Mouse (Mus musculus) CH12.LX (cell line): ENCODE measurements around the gene Gpr19. TPM values are rescaled to one million over a fixed set of nuclear protein-coding genes. Genes with fewer than 3 reads are reported as not detected.

Experiments
- DNase-seq: peaks from one replicate; pipeline ENCODE4 v3.0.0-alpha.2; 2013; ENCODE audit errors: extremely low read depth
- H3K27ac ChIP-seq: 2 replicates; pipeline ENCODE4 v1.5.1; 2012; ENCODE audit warnings: low read depth, mild to moderate bottlenecking, control low read depth, moderate library complexity; ENCODE audit not compliant: insufficient read depth
- H3K27me3 ChIP-seq: replicated peaks from 2 replicates; pipeline ENCODE3; 2012; ENCODE audit warnings: inconsistent platforms
- H3K36me3 ChIP-seq, 2 experiments: replicated peaks in 1 of 2; 2 replicates each; pipeline versions ENCODE3 to v1.6.1; 2012; ENCODE audit warnings: inconsistent platforms in 1 of 2, low read length in 1 of 2, mild to moderate bottlenecking in 1 of 2, mixed read lengths in 1 of 2, moderate library complexity in 1 of 2; ENCODE audit not compliant: control insufficient read depth in 1 of 2, insufficient read depth in 1 of 2
- H3K4me1 ChIP-seq, 2 experiments: 2 replicates each; pipeline ENCODE4 v1.6.1; 2012; ENCODE audit warnings: inconsistent platforms in 1 of 2, moderate library complexity in 1 of 2; ENCODE audit not compliant: insufficient read depth in 2 of 2, control insufficient read depth in 1 of 2
- H3K4me2 ChIP-seq: 2 replicates; pipeline ENCODE4 v1.6.1; 2012; ENCODE audit warnings: low read depth, mild to moderate bottlenecking, control low read depth; ENCODE audit not compliant: poor library complexity, insufficient read depth, severe bottlenecking
- H3K4me3 ChIP-seq, 3 experiments: fragments of 150-350 bp in 1 of 3; sonication (generic) in 1 of 3; replicated peaks in 1 of 3; 2 replicates each; pipeline versions ENCODE3 to v1.5.1; 2011 to 2012; ENCODE audit warnings: low read depth in 2 of 3, low read length in 2 of 3, mild to moderate bottlenecking in 2 of 3, moderate library complexity in 2 of 3, control low read depth in 1 of 3, improper control_type of control experiment in 1 of 3, inconsistent platforms in 1 of 3, mixed read lengths in 1 of 3; ENCODE audit not compliant: poor library complexity in 1 of 3
- H3K79me2 ChIP-seq: replicated peaks from 2 replicates; pipeline ENCODE4 v1.6.1; 2012; ENCODE audit warnings: mild to moderate bottlenecking, moderate library complexity; ENCODE audit not compliant: control insufficient read depth, poor library complexity, insufficient read depth, severe bottlenecking; ENCODE audit errors: extremely low read depth
- H3K9ac ChIP-seq: 2 replicates; pipeline ENCODE4 v1.6.1; 2012; ENCODE audit warnings: low read depth, mild to moderate bottlenecking, control low read depth, moderate library complexity; ENCODE audit not compliant: insufficient read depth
- H3K9me3 ChIP-seq: replicated peaks from 2 replicates; pipeline ENCODE3; 2012; ENCODE audit warnings: low read length, inconsistent platforms, mixed read lengths
- BHLHE40 ChIP-seq: IDR thresholded peaks from 2 replicates; pipeline ENCODE4 v1.6.1; 2011; ENCODE audit warnings: mild to moderate bottlenecking, low read depth, low read length, improper control_type of control experiment
- CHD1 ChIP-seq: IDR thresholded peaks from 2 replicates; pipeline ENCODE4 v1.6.1; 2012; ENCODE audit warnings: low read depth, low read length, improper control_type of control experiment, inconsistent platforms
- CHD2 ChIP-seq: IDR thresholded peaks from 2 replicates; pipeline ENCODE4 v1.6.1; 2011; ENCODE audit warnings: low read length, improper control_type of control experiment
- CTCF ChIP-seq, 2 experiments: IDR thresholded peaks in 1 of 2; conservative IDR thresholded peaks in 1 of 2; 2 replicates each; pipeline ENCODE4 v1.5.1; 2011 to 2012; ENCODE audit warnings: low read depth in 2 of 2, low read length in 2 of 2, improper control_type of control experiment in 1 of 2, inconsistent platforms in 1 of 2, mild to moderate bottlenecking in 1 of 2, moderate library complexity in 1 of 2
- E2F4 ChIP-seq: IDR thresholded peaks from 2 replicates; pipeline ENCODE4 v1.6.1; 2011; ENCODE audit warnings: low read depth, low read length, improper control_type of control experiment; ENCODE audit not compliant: insufficient replicate concordance
- ELF1 ChIP-seq: IDR thresholded peaks from 2 replicates; pipeline ENCODE4 v1.6.1; 2014; ENCODE audit warnings: low read depth, mild to moderate bottlenecking, inconsistent platforms, low read length, improper control_type of control experiment
- EP300 ChIP-seq: IDR thresholded peaks from 2 replicates; pipeline ENCODE4 v1.6.1; 2011; ENCODE audit warnings: low read length, improper control_type of control experiment
- ETS1 ChIP-seq: conservative IDR thresholded peaks from 2 replicates; pipeline ENCODE4 v1.6.1; 2012; ENCODE audit warnings: low read depth, mild to moderate bottlenecking, inconsistent platforms, low read length, improper control_type of control experiment, moderate library complexity
- GABPA ChIP-seq: IDR thresholded peaks from 2 replicates; pipeline ENCODE4 v1.6.1; 2012; ENCODE audit warnings: low read depth, low read length, improper control_type of control experiment, inconsistent platforms; ENCODE audit not compliant: insufficient replicate concordance
- HCFC1 ChIP-seq: IDR thresholded peaks from 2 replicates; pipeline ENCODE4 v1.6.1; 2012; ENCODE audit warnings: low read depth, mild to moderate bottlenecking, inconsistent platforms, low read length, improper control_type of control experiment
- IRF4 ChIP-seq: IDR thresholded peaks from 2 replicates; pipeline ENCODE4 v1.6.1; 2014; ENCODE audit warnings: low read depth, mild to moderate bottlenecking, inconsistent platforms, low read length, improper control_type of control experiment
- JUN ChIP-seq: IDR thresholded peaks from 2 replicates; pipeline ENCODE4 v1.6.1; 2011; ENCODE audit warnings: low read depth, mild to moderate bottlenecking, low read length, improper control_type of control experiment, moderate library complexity; ENCODE audit not compliant: insufficient read depth
- JUND ChIP-seq: conservative IDR thresholded peaks from 2 replicates; pipeline ENCODE4 v1.6.1; 2011; ENCODE audit warnings: low read depth, low read length, improper control_type of control experiment
- KAT2A ChIP-seq: IDR thresholded peaks from 2 replicates; pipeline ENCODE4 v1.6.1; 2012; ENCODE audit warnings: low read length, improper control_type of control experiment, inconsistent platforms; ENCODE audit not compliant: insufficient replicate concordance
- MAFK ChIP-seq: IDR thresholded peaks from 2 replicates; pipeline ENCODE4 v1.6.1; 2011; ENCODE audit warnings: low read length, improper control_type of control experiment; ENCODE audit not compliant: insufficient replicate concordance
- MAX ChIP-seq: IDR thresholded peaks from 2 replicates; pipeline ENCODE4 v1.6.1; 2011; ENCODE audit warnings: low read length, improper control_type of control experiment
- MAZ ChIP-seq: IDR thresholded peaks from 2 replicates; pipeline ENCODE4 v1.6.1; 2012; ENCODE audit warnings: low read depth, mild to moderate bottlenecking, inconsistent platforms, low read length, improper control_type of control experiment, moderate library complexity
- MEF2A ChIP-seq: IDR thresholded peaks from 2 replicates; pipeline ENCODE4 v1.6.1; 2014; ENCODE audit warnings: low read depth, mild to moderate bottlenecking, inconsistent platforms, low read length, improper control_type of control experiment, borderline replicate concordance
- MXI1 ChIP-seq: IDR thresholded peaks from 2 replicates; pipeline ENCODE4 v1.6.1; 2011; ENCODE audit warnings: mild to moderate bottlenecking, low read depth, low read length, improper control_type of control experiment
- MYC ChIP-seq: IDR thresholded peaks from 2 replicates; pipeline ENCODE4 v1.6.1; 2011; ENCODE audit warnings: low read depth, mild to moderate bottlenecking, improper control_type of control experiment, low read length
- NELFE ChIP-seq: IDR thresholded peaks from 2 replicates; pipeline ENCODE4 v1.6.1; 2011; ENCODE audit warnings: low read depth, low read length, improper control_type of control experiment
- NRF1 ChIP-seq: IDR thresholded peaks from 2 replicates; pipeline ENCODE4 v1.6.1; 2014; ENCODE audit warnings: low read depth, mild to moderate bottlenecking, inconsistent platforms, low read length, improper control_type of control experiment, moderate library complexity
- PAX5 ChIP-seq: IDR thresholded peaks from 2 replicates; pipeline ENCODE4 v1.6.1; 2012; ENCODE audit warnings: low read length, inconsistent platforms, mixed read lengths
- POLR2A ChIP-seq: IDR thresholded peaks from 2 replicates; pipeline ENCODE4 v1.6.1; 2011; ENCODE audit warnings: low read depth, mild to moderate bottlenecking, improper control_type of control experiment, low read length
- POLR2AphosphoS2 ChIP-seq: IDR thresholded peaks from 2 replicates; pipeline ENCODE4 v1.6.1; 2011; ENCODE audit warnings: low read depth, low read length, improper control_type of control experiment
- RAD21 ChIP-seq: IDR thresholded peaks from 2 replicates; pipeline ENCODE4 v1.6.1; 2011; ENCODE audit warnings: low read depth, mild to moderate bottlenecking, low read length, improper control_type of control experiment, moderate library complexity
- RCOR1 ChIP-seq: conservative IDR thresholded peaks from 2 replicates; pipeline ENCODE4 v1.6.1; 2012; ENCODE audit warnings: low read depth, mild to moderate bottlenecking, inconsistent platforms, low read length, improper control_type of control experiment
- SIN3A ChIP-seq: IDR thresholded peaks from 2 replicates; pipeline ENCODE4 v1.6.1; 2012; ENCODE audit warnings: low read length, improper control_type of control experiment, inconsistent platforms
- SMC3 ChIP-seq: IDR thresholded peaks from 2 replicates; pipeline ENCODE4 v1.6.1; 2011; ENCODE audit warnings: low read depth, low read length, improper control_type of control experiment
- TBP ChIP-seq: conservative IDR thresholded peaks from 2 replicates; pipeline ENCODE4 v1.6.1; 2011; ENCODE audit warnings: low read depth, low read length, improper control_type of control experiment
- TCF12 ChIP-seq: IDR thresholded peaks from 2 replicates; pipeline ENCODE4 v1.6.1; 2014; ENCODE audit warnings: low read depth, mild to moderate bottlenecking, inconsistent platforms, low read length, improper control_type of control experiment
- UBTF ChIP-seq: IDR thresholded peaks from 2 replicates; pipeline ENCODE4 v1.6.1; 2012; ENCODE audit warnings: low read depth, mild to moderate bottlenecking, inconsistent platforms, low read length, improper control_type of control experiment, moderate library complexity
- USF1 ChIP-seq: IDR thresholded peaks from 2 replicates; pipeline ENCODE4 v1.6.1; 2014; ENCODE audit warnings: low read depth, mild to moderate bottlenecking, inconsistent platforms, low read length, improper control_type of control experiment
- USF2 ChIP-seq: conservative IDR thresholded peaks from 2 replicates; pipeline ENCODE4 v1.6.1; 2011; ENCODE audit warnings: low read depth, low read length, improper control_type of control experiment
- ZC3H11A ChIP-seq: IDR thresholded peaks from 2 replicates; pipeline ENCODE4 v1.6.1; 2012; ENCODE audit warnings: low read depth, mild to moderate bottlenecking, inconsistent platforms, low read length, improper control_type of control experiment
- ZKSCAN1 ChIP-seq: IDR thresholded peaks from 2 replicates; pipeline ENCODE4 v1.6.1; 2012; ENCODE audit warnings: low read depth, inconsistent platforms, low read length, improper control_type of control experiment, borderline replicate concordance
- ZMIZ1 ChIP-seq: IDR thresholded peaks from 2 replicates; pipeline ENCODE4 v1.6.1; 2012; ENCODE audit warnings: low read depth, mild to moderate bottlenecking, inconsistent platforms, low read length, improper control_type of control experiment
- ZNF384 ChIP-seq: IDR thresholded peaks from 2 replicates; pipeline ENCODE4 v1.6.1; 2012; ENCODE audit warnings: low read depth, low read length, improper control_type of control experiment, inconsistent platforms
- dilution Hi-C: fragments of 300-500 bp; cut with MboI; formaldehyde crosslinking; loops from 2 replicates; pipeline ENCODE4 v1.14.3; 2020; ENCODE audit warnings: low sequenced_read_pairs; ENCODE audit not compliant: extremely low pct_unique_long_range_greater_than_20kb, extremely low pct_ligation_motif_present
- in situ Hi-C: fragments of 300-500 bp; cut with MboI; formaldehyde crosslinking; loops from 3 replicates; pipeline ENCODE4 v1.14.3; 2019; ENCODE audit warnings: low sequenced_read_pairs, low pct_ligation_motif_present, low pct_unique_long_range_greater_than_20kb, mixed read lengths
- polyA plus RNA-seq: library from polyadenylated mRNA; unstranded; fragments of >175 nt; gene quantifications from 2 replicates; pipeline ENCODE4 v1.2.1, GENCODE M21; 2012; ENCODE audit warnings: low read depth; ENCODE audit not compliant: insufficient read length
- total RNA-seq, 2 experiments: library from RNA; depleted of rRNA; stranded (reverse); fragments of 300-350 nt in 1 of 2; fragments of >200 nt in 1 of 2; gene quantifications; 2 replicates each; pipeline ENCODE4 v1.2.3; 2012 to 2014

Gene Gpr19
- total and polyA plus RNA-seq, 3 experiments, result 4.8 to 7.5 (median 5.2) TPM

- in situ Hi-C loops, result loop anchor here (5.0 kb wide), 1 partner anchor 163 kb away; no protein-coding TSS in a partner anchor
- TF ChIP-seq CTCF (conservative IDR thresholded peaks at IDR 0.05 in 1 of 2, IDR thresholded peaks at IDR 0.05 in 1 of 2; ENCODE audit: low read depth in 2 of 2, low read length in 2 of 2), result peak in 1 of 2 experiments; percentile 13; a peak in 1 of 4 replicates
- TF ChIP-seq MAFK, result no peak
- TF ChIP-seq MXI1, result peak; percentile 94
- TF ChIP-seq TBP, result 0 out of 2 replicates have a peak, but pooled peaks have one; percentile 44
- peak; percentile 7; the same call in 1 of the 2 replicates for TF ChIP-seq BHLHE40
- no peak for TF ChIP-seq SMC3
- no peak for TF ChIP-seq RAD21
- TF ChIP-seq POLR2AphosphoS2, result peak; percentile 64; the same call in 1 of the 2 replicates
- TF ChIP-seq SIN3A, result peak; percentile 99
- TF ChIP-seq NRF1, result peak; percentile 40; the same call in 1 of the 2 replicates
- no peak for TF ChIP-seq CHD1
- peak; percentile 88; the same call in 1 of the 2 replicates for TF ChIP-seq UBTF
- no peak for TF ChIP-seq E2F4
- no peak for TF ChIP-seq ZC3H11A
- 0 out of 2 replicates have a peak, but pooled peaks have one; percentile 7 for TF ChIP-seq NELFE
- TF ChIP-seq IRF4, result peak; percentile 67
- TF ChIP-seq ZMIZ1, result peak; percentile 76
- TF ChIP-seq ETS1, result no peak
- TF ChIP-seq MEF2A, result no peak
- TF ChIP-seq ZNF384, result no peak
- TF ChIP-seq USF1, result no peak
- TF ChIP-seq PAX5, result no peak
- peak; percentile 82 for TF ChIP-seq CHD2
- TF ChIP-seq RCOR1, result no peak
- TF ChIP-seq GABPA, result peak; percentile 90; the same call in 1 of the 2 replicates
- TF ChIP-seq JUN, result no peak
- TF ChIP-seq HCFC1, result peak; percentile 98
- TF ChIP-seq JUND, result no peak
- TF ChIP-seq ELF1, result peak; percentile 91
- TF ChIP-seq EP300, result no peak
- peak; percentile 62; the same call in 1 of the 2 replicates for TF ChIP-seq TCF12
- no peak for TF ChIP-seq ZKSCAN1
- TF ChIP-seq POLR2A, result peak; percentile 59
- no peak for TF ChIP-seq USF2
- no peak for TF ChIP-seq MYC
- TF ChIP-seq MAZ, result peak; percentile 96
- TF ChIP-seq MAX, result peak; percentile 82
- TF ChIP-seq KAT2A, result peak; percentile 99
- TF ChIP-seq, all 38 proteins: peak for 20
- no peaks in the 10 kb centered on the region for H3K9me3 ChIP-seq
- no peaks in the 10 kb centered on the region for H3K36me3 ChIP-seq
- peak; percentile 98 for DNase-seq
- peaks cover 14 to 30% of the 10 kb centered on the region in 2 experiments for H3K4me1 ChIP-seq
- H3K27ac ChIP-seq, result peak within 1 kb of the TSS; percentile 40
- peak within 1 kb of the TSS; percentile 97 for H3K9ac ChIP-seq
- no peaks in the 10 kb centered on the region for H3K79me2 ChIP-seq
- peaks cover 2% of the 10 kb centered on the region for H3K27me3 ChIP-seq
- peak within 1 kb of the TSS; percentile 72 to 81 (median 73) for H3K4me3 ChIP-seq
- peak within 1 kb of the TSS; percentile 92 for H3K4me2 ChIP-seq
- dilution Hi-C loops, result no loop called here
These were observed 68.3 kb downstream of the Gpr19 start, which contains the start of gene Crebl2 for GRCm38 (mm10) chr6:134829786-134830700. TSS of gene Crebl2 (plus strand) at chr6:134830154.
